Mouse (Mus musculus) MN1 (cell line): Measurements from ENCODE around the gene Ksr2.

Experiments
- DNase-seq: peaks from one replicate; pipeline ENCODE4 v3.0.0-alpha.2; 2016; ENCODE audit warnings: low spot score

The Ksr2 gene

GRCm38 (mm10) chr5:117781178-117781577 lies 367.4 kb downstream of the Ksr2 start:
- DNase-seq = peak; percentile 21

- peak; percentile 91 for DNase-seq
These were observed 376.3 kb downstream of the Ksr2 start for GRCm38 (mm10) chr5:117790071-117790470.

DNA sequence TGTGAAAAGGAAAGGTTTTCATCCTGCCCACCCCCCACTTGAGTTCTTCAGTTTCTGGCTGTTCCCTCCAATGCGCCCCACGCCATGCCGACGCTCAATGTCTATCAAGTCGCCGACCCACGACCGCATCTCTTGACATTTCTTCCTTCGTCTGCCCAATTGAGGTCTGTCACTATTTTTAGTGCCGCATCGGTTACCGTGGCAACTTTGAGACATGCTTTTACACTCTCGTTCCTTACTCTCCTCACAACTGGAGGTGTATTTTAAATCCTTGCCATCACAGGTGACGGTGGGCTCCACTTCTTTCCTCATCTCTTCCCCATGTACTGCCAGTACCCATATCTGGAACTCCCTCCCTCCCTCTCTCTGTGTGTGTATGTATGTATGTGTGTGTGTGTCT lies 378.1 kb downstream of the Ksr2 start:
- no peak for DNase-seq

DNA sequence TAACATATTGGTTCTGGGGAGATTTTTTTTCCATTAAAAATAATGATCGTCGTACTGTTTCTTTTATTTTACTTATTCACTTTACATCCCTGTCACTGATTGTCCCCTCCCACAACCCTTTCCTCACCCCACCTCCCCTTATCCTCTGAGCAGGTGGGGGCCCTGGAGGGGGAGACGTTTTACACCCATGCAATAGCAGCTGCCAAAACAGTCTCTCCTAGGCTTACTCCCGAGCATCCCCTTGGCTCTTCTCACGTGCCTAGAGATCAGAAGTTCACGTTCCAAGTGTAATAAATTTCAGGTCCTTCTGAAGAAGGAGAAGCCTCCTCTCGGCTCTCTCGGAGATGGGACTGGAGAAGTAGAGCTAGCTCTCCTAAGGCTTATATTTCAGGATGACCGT lies 387.0 kb downstream of the Ksr2 start:
- DNase-seq = no peak

- no peak for DNase-seq
These were observed 388.3 kb downstream of the Ksr2 start for GRCm38 (mm10) chr5:117802071-117802521.

DNA sequence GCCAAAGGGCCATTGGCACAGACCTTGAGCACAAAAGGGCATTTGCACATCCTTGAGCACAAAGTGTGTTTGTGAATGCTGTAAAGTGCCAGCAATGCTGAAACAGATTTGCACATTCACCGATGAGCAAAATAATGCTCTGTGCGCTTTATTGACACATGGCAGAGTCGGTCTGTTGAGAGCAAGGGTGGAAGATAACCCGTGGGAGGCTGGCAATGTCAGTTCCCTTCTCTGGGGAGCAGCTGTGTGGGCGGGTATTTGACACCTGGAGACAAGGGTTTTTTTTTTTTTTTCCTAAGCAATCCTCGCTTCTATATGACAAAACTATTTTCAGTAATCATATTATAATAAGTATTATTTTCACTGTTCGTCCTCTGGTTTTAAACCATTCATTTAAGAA lies 389.8 kb downstream of the Ksr2 start:
- DNase-seq = no peak

DNA sequence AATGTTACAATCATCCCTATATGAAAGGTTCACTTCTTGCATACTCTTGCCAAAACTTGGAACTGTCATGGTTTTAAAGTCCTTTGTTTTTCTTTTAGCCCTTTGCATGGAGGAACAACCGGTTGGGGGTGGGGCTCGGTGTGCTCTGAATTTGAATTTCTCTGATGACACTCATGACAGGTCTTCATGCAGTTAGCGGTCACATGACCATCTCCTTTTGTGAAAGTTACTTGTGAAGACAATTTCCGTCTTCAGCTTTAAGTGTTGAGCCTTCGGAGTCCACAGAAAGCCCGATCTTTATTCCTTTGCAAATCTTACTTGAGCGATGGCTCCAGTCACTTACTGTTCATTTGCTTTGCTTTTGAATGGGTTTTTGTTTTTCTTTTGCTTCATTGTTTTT lies 397.1 kb downstream of the Ksr2 start:
- no peak for DNase-seq

DNA sequence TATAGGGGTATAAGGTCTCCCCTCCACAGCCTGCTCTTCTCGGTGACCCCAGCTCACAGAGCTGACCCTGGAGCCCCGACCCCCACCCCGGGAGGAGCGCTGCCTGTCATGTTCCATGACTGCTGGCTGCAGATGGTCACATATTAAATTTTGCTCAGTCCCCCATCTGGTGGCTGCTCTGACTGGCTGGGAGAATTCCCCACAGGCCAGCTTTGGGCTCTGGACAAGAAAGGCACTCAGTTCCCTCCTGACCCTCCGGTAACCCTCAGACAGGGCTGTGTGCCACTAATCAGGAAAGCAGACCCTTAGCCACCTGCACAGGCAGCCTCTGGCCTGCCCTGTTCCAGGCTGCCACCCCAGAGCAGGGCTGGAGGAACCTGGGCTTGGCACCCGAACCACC lies 405.0 kb downstream of the Ksr2 start:
- peak; percentile 64 for DNase-seq

DNA sequence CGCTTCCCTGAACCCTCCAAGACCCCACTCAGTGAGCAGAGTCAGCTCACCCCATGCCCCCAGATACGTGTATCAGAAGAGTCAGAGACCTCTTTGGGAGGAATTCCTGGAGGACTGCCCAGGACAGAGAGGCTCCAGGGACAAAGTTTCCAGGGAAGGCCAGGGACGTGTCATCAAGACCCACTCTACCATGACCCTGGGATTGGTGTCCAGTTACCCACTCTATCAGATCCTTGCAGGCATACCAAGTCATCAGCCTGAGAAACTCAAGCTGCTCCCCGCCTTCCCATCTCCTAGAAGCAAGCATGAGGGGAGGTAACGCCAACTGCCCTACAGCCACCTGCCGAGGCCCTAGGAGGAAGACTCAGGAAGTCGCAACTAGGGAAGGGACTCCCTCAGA lies 406.6 kb downstream of the Ksr2 start:
- no peak for DNase-seq

GRCm38 (mm10) chr5:117823811-117824210 lies 410.0 kb downstream of the Ksr2 start:
- DNase-seq = no peak

DNA sequence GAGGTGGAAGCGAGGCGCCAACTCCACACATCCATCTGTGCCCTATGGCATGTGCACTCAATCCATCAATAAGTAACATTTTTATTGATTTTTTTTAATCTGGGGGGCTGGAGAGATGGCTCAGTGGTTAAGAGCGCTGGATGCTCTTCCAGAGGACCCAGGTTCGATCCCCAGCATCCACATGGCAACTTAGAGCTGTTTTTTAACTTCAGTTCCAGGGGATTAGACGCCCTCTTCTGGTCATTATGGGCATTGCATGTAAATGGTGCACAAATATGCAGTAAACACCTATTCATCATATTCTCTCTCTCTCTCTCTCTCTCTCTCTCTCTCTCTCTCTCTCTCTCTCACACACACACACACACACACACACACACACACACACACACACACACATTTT lies 410.7 kb downstream of the Ksr2 start:
- DNase-seq = no peak
